8 mouse cellular contexts compared by ENCODE assay signal in genomic region chr6:120364523-120364905, GRCm38 (mm10). TPM values are rescaled to one million over a fixed set of nuclear protein-coding genes. Genes with fewer than 3 reads are reported as not detected.
DNase-seq lines count a peak whose midpoint lies in the region; ATAC-seq lines count a peak whose summit lies in the region.

No protein-coding gene starts in this region.

- H3K9me3 ChIP-seq in lung, embryonic 15.5 days = no peaks in the 10 kb centered on the region
- no peaks in the 10 kb centered on the region for H3K9me3 ChIP-seq in embryonic facial prominence, embryonic 15.5 days (replicated peaks)
- H3K9me3 ChIP-seq in limb, embryonic 12.5 days = no peaks in the 10 kb centered on the region
- H3K9me3 ChIP-seq in neural tube, embryonic 14.5 days (ENCODE audit: control insufficient read depth, low read length) = no peaks in the 10 kb centered on the region

- peak overlapping the region; percentile 100 for H3K4me3 ChIP-seq in lung, embryonic 15.5 days
- peak overlapping the region; percentile 95 for H3K4me3 ChIP-seq in embryonic facial prominence, embryonic 15.5 days (replicated peaks)
- peak overlapping the region; percentile 97 for H3K4me3 ChIP-seq in limb, embryonic 12.5 days (replicated peaks)
- H3K4me3 ChIP-seq in neural tube, embryonic 14.5 days (ENCODE audit: low read depth, low read length) = peak overlapping the region; percentile 98

- ATAC-seq in lung, embryonic 15.5 days (ENCODE audit: borderline replicate concordance, extremely low read depth, low FRiP score, low TSS enrichment) = peak; percentile 26
- ATAC-seq in embryonic facial prominence, embryonic 15.5 days (ENCODE audit: insufficient number of reproducible peaks, low FRiP score, low TSS enrichment, low read depth) = no peak
- ATAC-seq in limb, embryonic 12.5 days (ENCODE audit: insufficient number of reproducible peaks, insufficient read depth, low FRiP score, low TSS enrichment, low read depth) = no peak
- ATAC-seq in neural tube, embryonic 14.5 days (ENCODE audit: low read depth) = peak; percentile 9; the same call in 1 of the 2 replicates

- peak overlapping the region; percentile 89 for H3K9ac ChIP-seq in lung, embryonic 15.5 days
- H3K9ac ChIP-seq in embryonic facial prominence, embryonic 15.5 days = peak overlapping the region; percentile 96
- H3K9ac ChIP-seq in limb, embryonic 12.5 days (replicated peaks) = peak overlapping the region; percentile 91
- H3K9ac ChIP-seq in neural tube, embryonic 14.5 days (replicated peaks; ENCODE audit: low read depth, low read length) = peak overlapping the region; percentile 91

- no peak for DNase-seq in lung, postnatal 14 days
- DNase-seq in left cerebral cortex, postnatal 36 days (ENCODE audit: low spot score in 2 of 2) = no peak
- DNase-seq in thymus, postnatal 25 days = no peak
- DNase-seq in adrenal gland, postnatal 14 days = no peak

- H3K36me3 ChIP-seq in lung, embryonic 15.5 days = peaks cover 23% of the 10 kb centered on the region
- H3K36me3 ChIP-seq in embryonic facial prominence, embryonic 15.5 days = peaks cover 22% of the 10 kb centered on the region
- H3K36me3 ChIP-seq in limb, embryonic 12.5 days = peaks cover 24% of the 10 kb centered on the region
- peaks cover 13% of the 10 kb centered on the region; the same call in 1 of the 2 replicates for H3K36me3 ChIP-seq in neural tube, embryonic 14.5 days (ENCODE audit: control insufficient read depth, insufficient read depth, low read length)

- WGBS in lung, embryonic 15.5 days = under 1% methylated on average over 31 of the region's 31 CpGs
- WGBS in embryonic facial prominence, embryonic 15.5 days = under 1% methylated on average over 31 of the region's 31 CpGs
- WGBS in limb, embryonic 12.5 days = under 1% methylated on average over 31 of the region's 31 CpGs
- WGBS in neural tube, embryonic 14.5 days = under 1% methylated on average over 31 of the region's 31 CpGs

- peak overlapping the region; percentile 66 for H3K4me2 ChIP-seq in lung, embryonic 15.5 days
- H3K4me2 ChIP-seq in embryonic facial prominence, embryonic 15.5 days (replicated peaks) = peak overlapping the region; percentile 71
- peak overlapping the region; percentile 78 for H3K4me2 ChIP-seq in limb, embryonic 12.5 days
- peak overlapping the region; percentile 66 for H3K4me2 ChIP-seq in neural tube, embryonic 14.5 days (ENCODE audit: low read depth, low read length)

- peaks cover 16% of the 10 kb centered on the region for H3K4me1 ChIP-seq in lung, embryonic 15.5 days
- H3K4me1 ChIP-seq in embryonic facial prominence, embryonic 15.5 days = peaks cover 12% of the 10 kb centered on the region
- peaks cover 11% of the 10 kb centered on the region for H3K4me1 ChIP-seq in limb, embryonic 12.5 days (replicated peaks)
- peaks cover 12% of the 10 kb centered on the region for H3K4me1 ChIP-seq in neural tube, embryonic 14.5 days (ENCODE audit: control insufficient read depth, insufficient read depth, low read length)

- H3K27ac ChIP-seq in lung, embryonic 15.5 days = peak overlapping the region; percentile 96
- peak overlapping the region; percentile 98 for H3K27ac ChIP-seq in embryonic facial prominence, embryonic 15.5 days (replicated peaks)
- H3K27ac ChIP-seq in limb, embryonic 12.5 days = peak overlapping the region; percentile 96
- H3K27ac ChIP-seq in neural tube, embryonic 14.5 days (ENCODE audit: low read depth, low read length) = peak overlapping the region; percentile 92

- intact Hi-C loops in left cerebral cortex, postnatal 36 days (cut with DNase I) = no loop called here

- H3K27me3 ChIP-seq in lung, embryonic 15.5 days = no peaks in the 10 kb centered on the region
- H3K27me3 ChIP-seq in embryonic facial prominence, embryonic 15.5 days = no peaks in the 10 kb centered on the region
- no peaks in the 10 kb centered on the region for H3K27me3 ChIP-seq in limb, embryonic 12.5 days
- no peaks in the 10 kb centered on the region for H3K27me3 ChIP-seq in neural tube, embryonic 14.5 days (ENCODE audit: control insufficient read depth, insufficient read depth, low read length)

RNA-seq across cellular contexts. Expression of gene Ccdc77, which starts 0.3 kb away (rescaled TPM):
- 25.4 and 26.6 TPM in 2 replicates for polyA plus RNA-seq in lung, embryonic 15.5 days (2015; fragmentation: Nextera tagmentation; extraction: Ambion mirVana)
- 21.2 and 25.1 TPM in 2 replicates for polyA plus RNA-seq in embryonic facial prominence, embryonic 15.5 days (2015; fragmentation: Nextera tagmentation; extraction: Ambion mirVana)
- polyA plus RNA-seq in limb, embryonic 12.5 days (2016; fragmentation: Nextera tagmentation; extraction: Ambion mirVana) = 27.6 and 30.6 TPM in 2 replicates
- 9.0 and 12.6 TPM in 2 replicates for polyA plus RNA-seq in neural tube, embryonic 14.5 days (2014; fragmentation: Nextera tagmentation; extraction: Ambion mirVana)
- total RNA-seq in left cerebral cortex, postnatal 36 days (2021) = 1 to 10 TPM; 3.1 to 7.5 TPM
- 10.5 and 10.7 TPM in 2 replicates for total RNA-seq in adrenal gland, postnatal 14 days (2021)

RNA-seq across cellular contexts. Expression of gene Kdm5a, which starts 0.6 kb away (rescaled TPM):
- 39.6 and 45.2 TPM in 2 replicates for polyA plus RNA-seq in lung, embryonic 15.5 days (2015; fragmentation: Nextera tagmentation; extraction: Ambion mirVana)
- polyA plus RNA-seq in embryonic facial prominence, embryonic 15.5 days (2015; fragmentation: Nextera tagmentation; extraction: Ambion mirVana) = 50.0 and 50.2 TPM in 2 replicates
- polyA plus RNA-seq in limb, embryonic 12.5 days (2016; fragmentation: Nextera tagmentation; extraction: Ambion mirVana) = 52.5 and 56.5 TPM in 2 replicates
- 35.0 and 40.6 TPM in 2 replicates for polyA plus RNA-seq in neural tube, embryonic 14.5 days (2014; fragmentation: Nextera tagmentation; extraction: Ambion mirVana)
- 10 to 100 TPM; 35.7 to 43.9 TPM for total RNA-seq in left cerebral cortex, postnatal 36 days (2021)
- total RNA-seq in adrenal gland, postnatal 14 days (2021) = 54.8 and 58.4 TPM in 2 replicates

Comparison
In these comparisons a context has a peak if more than half of its experiments do, and no peak if none do; other contexts are left out.
1. ATAC-seq: peak in lung, embryonic 15.5 days (single experiment) and neural tube, embryonic 14.5 days (single experiment); none in embryonic facial prominence, embryonic 15.5 days (single experiment) and limb, embryonic 12.5 days (single experiment).
2. Peak in every context shown above with its lines, with median percentiles within 50 percentile points of each other: H3K27ac ChIP-seq, H3K4me2 ChIP-seq, H3K4me3 ChIP-seq and H3K9ac ChIP-seq.